Mouse (Mus musculus) liver, embryonic 16.5 days (tissue): ENCODE measurements around the gene Pcsk5. TPM values are rescaled to one million over a fixed set of nuclear protein-coding genes. Genes with fewer than 3 reads are reported as not detected.

Experiments
- ATAC-seq: fragments of 200-750 bp; cut with Nextera tagmentation; 2 replicates; pipeline ENCODE4 v1.8.0; 2017; ENCODE audit warnings: low read depth, mild to moderate bottlenecking, moderate number of reproducible peaks, moderate library complexity
- H3K27ac ChIP-seq: fragments of 300-500 bp; sonication (generic); 2 replicates; pipeline ENCODE4 v1.5.1; 2014; ENCODE audit warnings: mild to moderate bottlenecking, low read length
- H3K27me3 ChIP-seq: fragments of 300-500 bp; sonication (generic); 2 replicates; pipeline ENCODE4 v1.6.1; 2014; ENCODE audit warnings: low read depth, low read length, mixed read lengths; ENCODE audit not compliant: control insufficient read depth, insufficient read depth
- H3K36me3 ChIP-seq: fragments of 300-500 bp; sonication (generic); 2 replicates; pipeline ENCODE4 v1.6.1; 2014; ENCODE audit warnings: mild to moderate bottlenecking; ENCODE audit not compliant: control insufficient read depth, insufficient read depth
- H3K4me1 ChIP-seq: fragments of 300-500 bp; sonication (generic); 2 replicates; pipeline ENCODE4 v1.6.1; 2014; ENCODE audit warnings: low read depth, low read length, mixed read lengths; ENCODE audit not compliant: control insufficient read depth
- H3K4me2 ChIP-seq: fragments of 300-500 bp; sonication (generic); 2 replicates; pipeline ENCODE4 v1.6.1; 2014; ENCODE audit warnings: low read depth, low read length, mixed read lengths
- H3K4me3 ChIP-seq: fragments of 300-500 bp; sonication (generic); 2 replicates; pipeline ENCODE4 v1.5.1; 2014; ENCODE audit warnings: low read depth, mild to moderate bottlenecking, low read length
- H3K9ac ChIP-seq: fragments of 300-500 bp; sonication (generic); 2 replicates; pipeline ENCODE4 v1.6.1; 2014; ENCODE audit warnings: low read depth, low read length
- H3K9me3 ChIP-seq: fragments of 300-500 bp; sonication (generic); replicated peaks from 2 replicates; pipeline ENCODE4 v1.6.1; 2016; ENCODE audit warnings: low read length; ENCODE audit not compliant: control insufficient read depth
- WGBS: fragments of 180-500 bp; shearing (Covaris S2); extraction: QIAGEN DNeasy Blood & Tissue Kit; methylation state at CpG from one replicate; pipeline ENCODE4 v1.1.7; 2014; ENCODE audit not compliant: insufficient replicate concordance; 5-methylcytosine and 5-hydroxymethylcytosine counted together
- polyA plus RNA-seq: library from polyadenylated mRNA; unstranded; fragments of >200 nt; fragmentation: Nextera tagmentation; extraction: Ambion mirVana; gene quantifications from 2 replicates; pipeline ENCODE4 v1.2.1, GENCODE M21; 2015

Gene Pcsk5
- polyA plus RNA-seq, 1 experiment from 2014 or later = 2.4 TPM

GRCm38 (mm10) chr19:17649967-17650366, 187.5 kb downstream of the Pcsk5 start:
- H3K4me1 ChIP-seq = no peaks in the 10 kb centered on the region
- no peaks in the 10 kb centered on the region for H3K27me3 ChIP-seq
- 62% methylated on average over 3 of the region's 3 CpGs for WGBS
- H3K4me3 ChIP-seq = no peak overlapping the region
- no peak for ATAC-seq
- no peak overlapping the region for H3K4me2 ChIP-seq
- no peaks in the 10 kb centered on the region for H3K9me3 ChIP-seq
- H3K9ac ChIP-seq = no peak overlapping the region
- H3K27ac ChIP-seq = no peak overlapping the region
- no peaks in the 10 kb centered on the region for H3K36me3 ChIP-seq

- Histone ChIP-seq H3K27me3 (no peaks in the 10 kb centered on the region), H3K27ac (no peak overlapping the region), H3K9me3 (no peaks in the 10 kb centered on the region), H3K4me2 (no peak overlapping the region), H3K4me1 (no peaks in the 10 kb centered on the region), H3K9ac (no peak overlapping the region), H3K4me3 (no peak overlapping the region), H3K36me3 (no peaks in the 10 kb centered on the region)
- 38% methylated on average over 3 of the region's 3 CpGs for WGBS
- no peak for ATAC-seq
Measured at GRCm38 (mm10) chr19:17643128-17643797, 194.2 kb downstream of the Pcsk5 start.

- ATAC-seq = no peak
- H3K9ac ChIP-seq = no peak overlapping the region
- H3K27ac ChIP-seq = no peak overlapping the region
- no peaks in the 10 kb centered on the region for H3K36me3 ChIP-seq
- H3K4me2 ChIP-seq = no peak overlapping the region
- H3K27me3 ChIP-seq = no peaks in the 10 kb centered on the region
- H3K9me3 ChIP-seq = no peaks in the 10 kb centered on the region
- H3K4me3 ChIP-seq = no peak overlapping the region
- WGBS = 59% methylated on average over 6 of the region's 6 CpGs
- no peaks in the 10 kb centered on the region for H3K4me1 ChIP-seq
Measured at GRCm38 (mm10) chr19:17635984-17636383, 201.4 kb downstream of the Pcsk5 start.

- no peaks in the 10 kb centered on the region for H3K9me3 ChIP-seq
- no peak overlapping the region for H3K27ac ChIP-seq
- H3K36me3 ChIP-seq = no peaks in the 10 kb centered on the region
- no peak overlapping the region for H3K4me2 ChIP-seq
- H3K4me3 ChIP-seq = no peak overlapping the region
- H3K27me3 ChIP-seq = no peaks in the 10 kb centered on the region
- WGBS = 52% methylated on average over 4 of the region's 4 CpGs
- no peaks in the 10 kb centered on the region for H3K4me1 ChIP-seq
- no peak overlapping the region for H3K9ac ChIP-seq
- no peak for ATAC-seq
Measured at GRCm38 (mm10) chr19:17615646-17616045, 221.8 kb downstream of the Pcsk5 start.

GRCm38 (mm10) chr19:17606510-17606909, 230.9 kb downstream of the Pcsk5 start:
- Histone ChIP-seq H3K36me3 (no peaks in the 10 kb centered on the region), H3K27me3 (no peaks in the 10 kb centered on the region), H3K9me3 (no peaks in the 10 kb centered on the region), H3K4me3 (no peak overlapping the region), H3K4me1 (no peaks in the 10 kb centered on the region), H3K4me2 (no peak overlapping the region), H3K9ac (no peak overlapping the region), H3K27ac (no peak overlapping the region)
- no peak for ATAC-seq
- 28% methylated on average over 1 of the region's 1 CpGs for WGBS

- ATAC-seq = no peak
- H3K4me1 ChIP-seq = no peaks in the 10 kb centered on the region
- H3K9ac ChIP-seq = no peak overlapping the region
Measured at GRCm38 (mm10) chr19:17606093-17606492, 231.3 kb downstream of the Pcsk5 start.

GRCm38 (mm10) chr19:17603322-17603721, 234.1 kb downstream of the Pcsk5 start:
- no peak for ATAC-seq
- Histone ChIP-seq H3K27me3 (no peaks in the 10 kb centered on the region), H3K27ac (no peak overlapping the region), H3K9me3 (no peaks in the 10 kb centered on the region), H3K9ac (no peak overlapping the region), H3K4me1 (no peaks in the 10 kb centered on the region), H3K36me3 (no peaks in the 10 kb centered on the region), H3K4me2 (no peak overlapping the region), H3K4me3 (no peak overlapping the region)
- WGBS = 30% methylated on average over 3 of the region's 3 CpGs

More at GRCm38 (mm10) chr19:17606093-17606492, 231.3 kb downstream of the Pcsk5 start:
- no peak overlapping the region for H3K4me2 ChIP-seq
- no peak overlapping the region for H3K27ac ChIP-seq
- no peak overlapping the region for H3K4me3 ChIP-seq
- no peaks in the 10 kb centered on the region for H3K36me3 ChIP-seq
- 53% methylated on average over 2 of the region's 2 CpGs for WGBS
- no peaks in the 10 kb centered on the region for H3K9me3 ChIP-seq
- no peaks in the 10 kb centered on the region for H3K27me3 ChIP-seq

GRCm38 (mm10) chr19:17600347-17600746, 237.1 kb downstream of the Pcsk5 start:
- Histone ChIP-seq H3K9me3 (no peaks in the 10 kb centered on the region), H3K4me2 (no peak overlapping the region), H3K4me3 (no peak overlapping the region), H3K36me3 (no peaks in the 10 kb centered on the region), H3K27me3 (no peaks in the 10 kb centered on the region), H3K27ac (no peak overlapping the region), H3K4me1 (no peaks in the 10 kb centered on the region), H3K9ac (no peak overlapping the region)
- WGBS = 53% methylated on average over 2 of the region's 2 CpGs
- ATAC-seq = no peak

- Histone ChIP-seq H3K4me2 (no peak overlapping the region), H3K27ac (no peak overlapping the region), H3K9me3 (no peaks in the 10 kb centered on the region), H3K27me3 (no peaks in the 10 kb centered on the region), H3K36me3 (no peaks in the 10 kb centered on the region), H3K9ac (no peak overlapping the region), H3K4me1 (no peaks in the 10 kb centered on the region), H3K4me3 (no peak overlapping the region)
- ATAC-seq = no peak
- WGBS = 28% methylated on average over 1 of the region's 1 CpGs
Measured at GRCm38 (mm10) chr19:17592790-17593189, 244.6 kb downstream of the Pcsk5 start.
